Mouse (Mus musculus) retina, postnatal 1 day (tissue): ENCODE measurements at regions not wholly inside any gene's neighbourhood (a gene's known extent, or its start where the extent isn't known, plus 50 kb on each side); places are given as distances from the start of the nearest gene placed in this dataset.

Source experiments
- DNase-seq: peaks from one replicate; pipeline ENCODE4 v3.0.0-alpha.2; 2012

DNA sequence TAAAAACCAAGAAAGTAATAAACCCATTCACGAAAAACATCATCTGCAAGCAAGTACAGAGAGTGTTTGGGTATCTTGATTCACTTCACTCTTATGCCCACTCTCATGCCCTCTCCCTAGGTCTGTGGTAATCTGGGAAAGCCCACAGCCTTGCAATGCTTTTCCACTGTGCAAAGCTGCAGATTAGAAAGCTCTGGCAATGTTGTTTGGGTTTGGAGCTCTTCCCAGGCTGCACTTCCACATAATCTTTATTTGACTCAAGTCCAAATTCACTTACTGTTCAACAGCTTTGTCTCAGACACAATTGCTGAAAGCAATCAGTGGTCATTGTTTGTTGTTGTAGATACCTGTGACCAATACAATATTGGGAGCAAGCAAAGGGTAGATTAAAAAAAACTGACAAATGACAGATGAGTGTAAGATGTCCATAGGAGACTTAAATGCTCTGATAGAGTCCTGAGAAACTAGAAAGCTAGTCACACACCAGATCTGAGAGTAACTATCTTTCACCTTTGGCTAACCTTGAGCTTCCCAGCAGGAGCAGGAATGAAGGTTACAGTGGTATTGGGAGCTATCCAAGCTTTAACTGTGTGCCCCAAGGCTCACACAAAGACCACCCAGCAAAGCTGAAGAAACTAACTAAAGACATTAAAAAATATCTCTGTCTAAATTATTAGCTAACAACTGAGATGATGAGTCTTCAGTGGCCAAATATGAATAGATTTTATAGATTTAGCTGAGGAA is 325.7 kb upstream of the Klf12 start:
- no peak for DNase-seq

GRCm38 (mm10) chr14:100607109-100607508 is 322.6 kb upstream of the Klf12 start:
- no peak for DNase-seq

- peak; percentile 68 for DNase-seq
Observed at GRCm38 (mm10) chr14:100600886-100601451, 316.5 kb upstream of the Klf12 start.

- DNase-seq, result no peak
Observed at GRCm38 (mm10) chr14:100570026-100570425, 285.5 kb upstream of the Klf12 start.

- DNase-seq, result no peak
Observed at GRCm38 (mm10) chr14:100561884-100562283, 277.4 kb upstream of the Klf12 start.

DNA sequence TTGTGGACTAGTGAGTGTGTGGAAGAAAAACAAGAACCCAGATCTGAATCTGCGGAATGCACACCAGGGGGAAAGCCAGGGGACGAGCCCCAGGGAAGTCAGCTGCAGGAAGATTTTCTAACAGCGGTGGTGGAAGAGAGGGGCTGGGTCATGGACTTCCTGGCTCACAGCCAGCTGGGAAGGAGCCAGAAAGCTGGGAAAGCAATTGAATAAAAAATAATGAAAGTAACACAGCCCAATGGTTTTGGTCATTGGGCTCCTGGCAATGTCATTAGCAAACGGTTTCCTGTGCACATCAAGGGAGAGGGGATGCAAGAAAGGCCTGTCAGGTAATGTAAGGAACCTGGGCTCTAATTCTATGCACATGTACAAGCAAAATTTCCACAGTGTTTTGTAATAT is 273.9 kb upstream of the Klf12 start:
- DNase-seq, result peak; percentile 85

DNA sequence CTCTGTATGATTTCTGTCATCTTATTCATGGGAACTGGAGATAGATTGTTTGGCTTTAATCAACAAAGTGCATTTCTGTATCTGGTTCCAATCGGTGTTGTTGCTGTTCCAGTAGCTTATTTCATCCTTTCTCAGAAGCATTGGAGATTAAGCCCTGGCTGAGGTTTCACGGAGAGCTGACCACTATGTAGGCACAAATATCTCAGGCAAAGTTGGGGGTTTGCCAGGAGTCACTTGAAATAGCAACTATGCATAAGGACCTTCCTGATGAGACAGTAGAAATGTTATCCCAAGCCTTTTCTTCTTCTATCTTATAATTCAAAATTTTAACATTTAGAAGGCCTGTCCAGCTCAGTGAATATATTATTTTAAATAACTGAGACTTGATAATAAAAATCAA is 268.0 kb upstream of the Klf12 start:
- no peak for DNase-seq

- no peak for DNase-seq
Observed at GRCm38 (mm10) chr14:100550266-100550665, 265.8 kb upstream of the Klf12 start.

- DNase-seq, result no peak
Observed at GRCm38 (mm10) chr14:100530217-100530616, 245.7 kb upstream of the Klf12 start.

- DNase-seq, result no peak
Observed at GRCm38 (mm10) chr14:100529758-100530157, 245.3 kb upstream of the Klf12 start.

DNA sequence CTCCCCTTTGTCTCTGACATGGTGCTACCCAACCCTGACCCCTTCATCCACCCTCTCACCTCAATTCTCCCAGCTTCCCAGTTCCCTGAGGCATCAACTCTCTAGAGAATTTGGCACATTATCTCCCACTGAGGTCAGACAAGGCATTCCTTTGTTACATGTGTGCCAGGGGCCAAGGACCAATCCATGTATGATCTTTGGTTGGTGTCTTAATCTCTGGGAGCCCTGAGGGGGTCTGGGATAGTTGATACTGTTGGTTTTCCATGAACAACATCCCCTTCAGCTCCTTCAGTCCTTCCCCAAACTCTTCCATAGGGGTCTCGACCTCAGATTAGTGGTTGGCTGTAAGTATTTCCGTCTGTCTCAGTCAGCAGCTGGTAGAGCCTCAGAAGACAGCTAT is 224.9 kb upstream of the Klf12 start:
- DNase-seq, result peak; percentile 8

DNA sequence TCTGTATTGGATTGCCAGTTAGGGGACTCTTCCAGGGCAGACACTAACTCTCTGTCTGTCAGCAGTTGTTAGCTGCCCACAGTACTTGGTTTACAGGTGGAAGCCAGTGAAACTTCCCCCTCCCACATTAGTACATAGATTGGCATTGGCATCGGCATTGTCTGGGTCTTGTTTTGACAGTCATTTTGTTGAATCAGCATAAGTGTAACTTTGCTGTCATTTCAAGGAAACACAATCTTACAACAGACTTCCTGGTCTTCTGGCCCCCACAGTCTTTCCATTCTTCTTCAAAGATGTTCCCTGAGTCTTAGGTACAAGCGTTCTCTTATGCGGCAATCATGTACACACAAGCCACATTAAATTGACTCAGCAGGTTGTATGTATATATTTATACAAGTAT is 223.6 kb upstream of the Klf12 start:
- no peak for DNase-seq

GRCm38 (mm10) chr14:100507616-100508015 is 223.1 kb upstream of the Klf12 start:
- DNase-seq, result no peak

- DNase-seq, result no peak
Observed at GRCm38 (mm10) chr14:100488837-100489236, 204.4 kb upstream of the Klf12 start.

- peak; percentile 11 for DNase-seq
Observed at GRCm38 (mm10) chr14:100485489-100485888, 201.0 kb upstream of the Klf12 start.

DNA sequence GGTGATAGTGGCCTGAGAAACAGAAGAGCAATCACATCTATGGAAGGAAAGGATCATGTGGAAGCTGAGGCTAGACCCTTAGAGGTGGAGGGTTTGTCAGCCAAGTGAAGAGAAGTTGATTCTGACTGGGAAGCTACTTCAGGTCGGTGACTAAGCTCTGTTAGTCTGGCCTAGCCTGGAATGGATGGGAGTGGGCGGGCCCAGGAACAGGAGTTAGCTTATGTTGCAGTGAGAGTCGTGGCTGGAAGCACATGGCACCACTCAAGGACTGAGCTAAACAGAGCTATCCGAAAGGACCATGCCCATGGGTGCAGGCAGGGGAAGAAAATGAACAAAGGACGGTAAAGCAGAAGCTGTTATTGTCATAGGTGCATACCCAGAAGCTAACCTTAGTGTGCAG is 199.6 kb upstream of the Klf12 start:
- DNase-seq, result no peak

GRCm38 (mm10) chr14:100477595-100478380 is 193.3 kb upstream of the Klf12 start:
- peak; percentile 55 for DNase-seq

- DNase-seq, result no peak
Observed at GRCm38 (mm10) chr14:100468311-100468710, 183.8 kb upstream of the Klf12 start.

DNA sequence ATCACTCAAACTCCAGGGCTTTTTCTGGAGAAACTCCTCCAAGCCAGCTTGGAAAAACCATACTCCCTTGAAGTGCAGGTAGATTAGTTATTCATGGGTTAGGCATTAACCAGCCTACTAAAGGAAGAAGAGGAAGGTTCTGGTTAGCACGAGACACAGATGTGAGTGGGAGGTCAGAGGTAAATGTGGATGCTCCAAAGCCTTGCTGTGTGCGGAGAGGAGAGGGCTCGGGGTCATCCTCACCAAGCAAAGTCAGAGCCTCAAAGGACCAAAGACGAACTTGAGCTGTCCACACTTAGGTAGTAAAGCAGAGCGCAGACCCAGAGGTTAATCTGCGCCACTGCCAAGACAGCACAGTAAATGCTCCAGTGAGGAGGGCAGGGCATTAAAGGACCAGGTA is 177.8 kb upstream of the Klf12 start:
- no peak for DNase-seq

DNA sequence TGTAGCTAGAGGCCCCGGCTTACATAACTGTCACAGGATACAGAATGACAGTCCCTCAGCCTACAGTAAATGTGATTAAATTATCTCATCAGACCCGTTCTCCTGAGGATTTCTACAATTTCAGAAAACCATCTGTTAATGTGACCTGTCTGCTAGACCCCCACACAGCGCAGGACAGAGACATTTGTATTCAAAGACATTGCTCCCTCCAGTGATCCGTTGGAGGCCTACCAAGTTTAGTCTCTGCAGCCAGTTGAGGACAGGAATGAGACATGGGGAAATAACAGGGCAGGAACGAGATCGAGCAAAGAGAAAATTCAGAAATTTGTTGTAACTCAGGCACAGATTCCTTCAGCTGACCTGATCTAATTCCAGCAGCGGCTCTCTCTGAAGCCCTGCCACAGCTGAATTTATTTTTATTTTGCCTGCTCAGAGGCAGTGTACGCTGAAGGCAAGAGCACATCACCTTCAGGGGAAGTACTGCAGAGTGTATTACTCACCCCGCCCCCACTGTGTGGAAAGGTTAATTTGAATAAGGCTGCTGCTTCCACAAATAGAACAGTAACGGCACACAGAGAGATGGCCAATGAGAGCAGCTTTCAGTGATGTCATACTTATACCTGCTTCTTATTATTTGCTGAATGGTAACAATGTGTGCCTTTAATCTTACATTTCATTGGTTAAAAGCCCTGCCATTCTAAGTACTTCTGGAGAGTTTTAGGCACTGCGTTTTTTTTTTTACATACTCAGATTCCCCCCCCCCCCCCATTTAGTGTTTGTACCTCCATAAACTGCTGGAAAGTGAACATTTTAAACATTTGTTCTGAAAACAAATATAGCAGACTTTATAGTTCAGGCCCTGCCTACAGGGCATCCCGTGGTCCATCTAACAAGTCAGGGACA is 176.9 kb upstream of the Klf12 start:
- DNase-seq, result peak; percentile 65

DNA sequence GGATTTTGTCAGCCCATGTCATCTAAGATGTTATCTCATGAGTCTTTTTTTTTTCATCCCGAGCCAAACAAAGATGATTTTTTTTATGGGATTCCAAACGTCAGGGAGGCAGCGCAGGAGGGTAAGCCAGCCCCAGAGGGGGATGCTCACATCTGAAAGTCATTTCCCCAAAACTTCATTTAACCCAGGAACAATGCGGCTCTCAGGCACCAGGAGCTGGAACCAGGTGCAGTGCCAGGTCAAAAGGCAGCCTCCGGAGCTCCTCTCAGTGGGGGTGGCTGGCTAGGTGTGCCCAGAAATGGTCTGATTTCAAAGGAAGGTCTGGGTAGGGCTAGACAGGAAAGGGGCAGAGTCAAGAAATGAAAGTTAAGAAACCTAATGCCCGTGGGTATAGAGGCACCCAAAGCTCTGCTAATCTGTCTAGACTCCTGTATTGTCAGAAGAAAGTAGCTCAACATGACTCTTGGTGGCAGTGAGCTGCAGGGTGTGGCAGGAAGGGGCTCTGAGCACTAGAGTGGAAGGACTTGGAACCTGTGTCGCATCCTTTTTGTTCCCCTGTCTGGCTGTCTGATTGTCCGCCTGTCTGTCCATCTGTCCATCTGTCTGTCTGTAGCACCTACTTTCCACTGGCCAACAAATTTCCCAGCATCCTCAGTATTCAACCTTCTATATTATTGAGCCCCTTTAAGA is 175.3 kb upstream of the Klf12 start:
- DNase-seq, result no peak

GRCm38 (mm10) chr14:100458727-100459447 is 174.4 kb upstream of the Klf12 start:
- DNase-seq, result peak; percentile 93
